Mouse (Mus musculus) forebrain, embryonic 13.5 days (tissue): ENCODE measurements at regions not wholly inside any gene's neighbourhood (a gene's known extent, or its start where the extent isn't known, plus 50 kb on each side); places are given as distances from the start of the nearest gene placed in this dataset.

Experiments
- ATAC-seq: fragments of 200-750 bp; cut with Nextera tagmentation; 2 replicates; pipeline ENCODE4 v1.8.0; 2017
- H3K27ac ChIP-seq: fragments of 300-500 bp; sonication (generic); 2 replicates; pipeline ENCODE4 v1.5.1; 2015; ENCODE audit warnings: inconsistent platforms, mild to moderate bottlenecking, moderate library complexity
- H3K27me3 ChIP-seq: fragments of 300-500 bp; sonication (generic); 2 replicates; pipeline ENCODE4 v1.6.1; 2015; ENCODE audit warnings: mild to moderate bottlenecking, inconsistent platforms
- H3K36me3 ChIP-seq: fragments of 300-500 bp; sonication (generic); 2 replicates; pipeline ENCODE4 v1.6.1; 2015; ENCODE audit warnings: mild to moderate bottlenecking, inconsistent platforms; ENCODE audit not compliant: poor library complexity, severe bottlenecking
- H3K4me1 ChIP-seq: fragments of 300-500 bp; sonication (generic); 2 replicates; pipeline ENCODE4 v1.6.1; 2015; ENCODE audit warnings: inconsistent platforms
- H3K4me2 ChIP-seq: fragments of 300-500 bp; sonication (generic); 2 replicates; pipeline ENCODE4 v1.6.1; 2015; ENCODE audit warnings: inconsistent platforms, mild to moderate bottlenecking, moderate library complexity
- H3K4me3 ChIP-seq: fragments of 300-500 bp; sonication (generic); 2 replicates; pipeline ENCODE4 v1.5.1; 2015; ENCODE audit warnings: mild to moderate bottlenecking, inconsistent platforms
- H3K9ac ChIP-seq: fragments of 300-500 bp; sonication (generic); 2 replicates; pipeline ENCODE4 v1.6.1; 2015; ENCODE audit warnings: mild to moderate bottlenecking, inconsistent platforms
- H3K9me3 ChIP-seq: fragments of 300-500 bp; sonication (generic); replicated peaks from 2 replicates; pipeline ENCODE4 v1.6.1; 2016; ENCODE audit warnings: inconsistent platforms
- WGBS: fragments of 180-500 bp; shearing (Covaris S2); methylation state at CpG from one replicate; pipeline ENCODE4 v1.1.7; 2015; 5-methylcytosine and 5-hydroxymethylcytosine counted together

- Histone ChIP-seq H3K4me2 (no peak overlapping the region), H3K27ac (no peak overlapping the region), H3K4me1 (no peaks in the 10 kb centered on the region; the same call in 1 of the 2 replicates), H3K9ac (no peak overlapping the region), H3K27me3 (no peaks in the 10 kb centered on the region), H3K9me3 (no peaks in the 10 kb centered on the region), H3K4me3 (no peak overlapping the region), H3K36me3 (no peaks in the 10 kb centered on the region)
- WGBS, result 30% methylated on average over 2 of the region's 2 CpGs
- no peak for ATAC-seq
Observed at GRCm38 (mm10) chr1:13467886-13468630, 2054.2 kb downstream of the A830018L16Rik start.

DNA sequence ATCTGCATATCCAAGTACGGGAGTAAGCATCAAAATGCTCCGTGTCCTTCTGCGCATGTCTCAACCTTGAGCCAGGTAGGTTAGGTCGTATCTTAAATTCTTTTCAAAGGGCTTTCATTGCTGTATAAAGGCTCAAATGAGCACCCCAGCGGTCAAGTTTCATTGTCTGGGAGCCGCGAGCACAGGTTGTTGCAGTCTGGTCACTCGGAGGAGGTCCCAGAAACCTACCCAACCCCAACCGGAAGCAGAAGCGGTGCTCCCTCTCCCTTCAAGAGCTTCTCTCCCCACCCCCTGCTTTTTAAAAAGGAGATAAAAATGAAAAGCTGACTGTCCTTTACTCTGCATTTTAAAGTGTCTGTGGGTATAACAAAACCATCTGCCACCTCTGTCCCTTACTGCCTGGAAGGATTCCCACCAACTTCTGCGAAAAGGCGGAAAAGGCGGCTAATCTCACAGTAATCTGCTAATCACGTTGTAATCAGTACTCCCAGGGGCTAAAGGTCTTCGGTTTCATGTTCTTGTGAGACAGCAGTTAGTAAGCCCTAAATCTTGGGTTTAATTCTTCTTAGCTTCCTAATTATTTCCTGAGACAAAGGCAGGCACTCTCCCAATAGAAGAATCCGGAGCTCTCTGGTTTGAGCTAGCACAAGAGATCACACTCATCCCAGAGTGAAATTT lies 2081.0 kb downstream of the A830018L16Rik start:
- Histone ChIP-seq H3K4me1 (peaks cover 7% of the 10 kb centered on the region; the same call in 1 of the 2 replicates), H3K36me3 (no peaks in the 10 kb centered on the region), H3K27me3 (peaks cover 8% of the 10 kb centered on the region; the same call in 1 of the 2 replicates), H3K4me2 (peak overlapping the region; percentile 52), H3K4me3 (peak overlapping the region; percentile 27), H3K9me3 (no peaks in the 10 kb centered on the region), H3K27ac (no peak overlapping the region), H3K9ac (no peak overlapping the region)
- WGBS, result 12% methylated on average over 16 of the region's 16 CpGs
- ATAC-seq, result no peak

GRCm38 (mm10) chr1:13496386-13496785 lies 2082.5 kb downstream of the A830018L16Rik start:
- Histone ChIP-seq H3K36me3 (no peaks in the 10 kb centered on the region), H3K27ac (no peak overlapping the region), H3K9ac (no peak overlapping the region), H3K9me3 (no peaks in the 10 kb centered on the region), H3K27me3 (peaks cover 8% of the 10 kb centered on the region; the same call in 1 of the 2 replicates), H3K4me2 (no peak overlapping the region), H3K4me1 (peaks cover 7% of the 10 kb centered on the region; the same call in 1 of the 2 replicates), H3K4me3 (no peak overlapping the region)
- WGBS, result 31% methylated on average over 2 of the region's 2 CpGs
- ATAC-seq, result no peak

GRCm38 (mm10) chr1:13500456-13500855 lies 2086.6 kb downstream of the A830018L16Rik start:
- Histone ChIP-seq H3K27me3 (no peaks in the 10 kb centered on the region), H3K27ac (no peak overlapping the region), H3K9me3 (no peaks in the 10 kb centered on the region), H3K4me2 (no peak overlapping the region), H3K4me1 (no peaks in the 10 kb centered on the region), H3K4me3 (no peak overlapping the region), H3K9ac (no peak overlapping the region), H3K36me3 (no peaks in the 10 kb centered on the region)
- no peak for ATAC-seq
- WGBS, result 37% methylated on average over 5 of the region's 5 CpGs

GRCm38 (mm10) chr1:13501938-13502337 lies 2088.0 kb downstream of the A830018L16Rik start:
- Histone ChIP-seq H3K27me3 (no peaks in the 10 kb centered on the region), H3K36me3 (no peaks in the 10 kb centered on the region), H3K4me2 (no peak overlapping the region), H3K27ac (no peak overlapping the region), H3K4me3 (no peak overlapping the region), H3K9ac (no peak overlapping the region), H3K9me3 (no peaks in the 10 kb centered on the region), H3K4me1 (no peaks in the 10 kb centered on the region)
- no peak for ATAC-seq
- WGBS, result 85% methylated on average over 4 of the region's 4 CpGs

- ATAC-seq, result no peak
- no peak overlapping the region for H3K4me3 ChIP-seq
- H3K4me1 ChIP-seq, result no peaks in the 10 kb centered on the region
- 97% methylated on average over 11 of the region's 11 CpGs for WGBS
- no peak overlapping the region for H3K4me2 ChIP-seq
- H3K9ac ChIP-seq, result no peak overlapping the region
- no peaks in the 10 kb centered on the region for H3K27me3 ChIP-seq
- no peak overlapping the region for H3K27ac ChIP-seq
- peaks cover 5% of the 10 kb centered on the region; the same call in 1 of the 2 replicates for H3K9me3 ChIP-seq
- H3K36me3 ChIP-seq, result no peaks in the 10 kb centered on the region
Observed at GRCm38 (mm10) chr1:13513761-13514160, 2099.9 kb downstream of the A830018L16Rik start.
